Comparison of ENCODE assay signal across 8 mouse cellular contexts in the genomic region with DNA sequence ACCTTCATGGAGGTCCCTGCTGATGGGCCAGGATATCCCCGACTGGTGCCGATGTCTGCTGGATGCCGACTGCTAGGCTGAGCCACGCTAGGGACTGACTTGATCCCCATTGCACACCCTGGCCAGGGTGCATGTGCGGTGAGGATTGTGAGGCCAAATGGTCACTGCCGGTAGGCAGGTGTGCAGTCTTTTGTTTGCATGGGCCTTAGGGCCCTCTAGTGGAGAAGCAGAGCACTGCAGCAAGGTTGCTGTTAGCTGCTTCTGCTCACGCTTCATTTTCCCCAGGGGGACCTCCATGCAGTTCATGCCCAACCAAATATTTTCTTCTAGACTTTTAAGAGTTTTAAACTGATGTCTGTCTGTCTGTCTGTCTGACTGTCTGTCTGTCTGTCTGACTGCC. TPM values are rescaled to one million over a fixed set of nuclear protein-coding genes. Genes with fewer than 3 reads are reported as not detected.
DNase-seq lines count a peak whose midpoint lies in the region; ATAC-seq lines count a peak whose summit lies in the region.

No protein-coding gene starts in this region.

- peak overlapping the region; percentile 91 for H3K4me2 ChIP-seq in liver, embryonic 12.5 days

- DNase-seq in urinary bladder, adult 2 months (ENCODE audit: low spot score) = peak; percentile 31
- DNase-seq in urinary bladder, postnatal 10 days (ENCODE audit: low spot score) = no peak
- peak; percentile 65 to 77 for DNase-seq in adrenal gland, postnatal 36 days
- peak; percentile 90 for DNase-seq in induced T-regulatory cell, adult 2 months (ENCODE audit: low read depth)
- peak; percentile 91 for DNase-seq in retina, embryonic 14.5 days (ENCODE audit: low spot score)
- peak; percentile 55 for DNase-seq in yolk sac, embryonic 10.5 days (ENCODE audit: low spot score)

- H3K9ac ChIP-seq in liver, embryonic 12.5 days = no peak overlapping the region; the same call in 1 of the 2 replicates

- H3K36me3 ChIP-seq in liver, embryonic 12.5 days = no peaks in the 10 kb centered on the region

- WGBS in liver, embryonic 12.5 days (ENCODE audit: insufficient replicate concordance) = 21% methylated on average over 7 of the region's 7 CpGs

- ATAC-seq in erythroblast, adult 5-6 weeks (replicated peaks; ENCODE audit: low FRiP score, poor library complexity, severe bottlenecking) = peak; percentile 62
- ATAC-seq in liver, embryonic 12.5 days = no peak

- peak overlapping the region; percentile 79 for H3K27ac ChIP-seq in liver, embryonic 12.5 days

- no peak overlapping the region for H3K4me3 ChIP-seq in liver, embryonic 12.5 days

- H3K27me3 ChIP-seq in liver, embryonic 12.5 days (replicated peaks) = no peaks in the 10 kb centered on the region

- peaks cover 90% of the 10 kb centered on the region for H3K4me1 ChIP-seq in liver, embryonic 12.5 days

- no peaks in the 10 kb centered on the region for H3K9me3 ChIP-seq in liver, embryonic 12.5 days (replicated peaks)

RNA-seq across cellular contexts. Expression of a gene that starts 2.0 kb away (rescaled TPM):
- 6.9 and 9.0 TPM in 2 replicates for polyA plus RNA-seq in urinary bladder, adult 2 months (2012; rRNA removed)
- 10 to 100 TPM; 25.5 to 70.3 TPM for total RNA-seq in adrenal gland, postnatal 36 days (2021)
- total RNA-seq in erythroblast, adult 5-6 weeks (2015; ENCODE audit: low replicate concordance) = 1.3 and 1.5 TPM in 2 replicates
- total RNA-seq in erythroblast, adult 5-6 weeks (2017; ENCODE audit: low replicate concordance) = 1.8 and 2.7 TPM in 2 replicates
- 39.7 and 42.4 TPM in 2 replicates for polyA plus RNA-seq in liver, embryonic 12.5 days (2016; fragmentation: Nextera tagmentation; extraction: Ambion mirVana)

Comparison
In these comparisons a context has a peak if more than half of its experiments do, and no peak if none do; other contexts are left out.
1. RNA of a gene that starts 2.0 kb away (total RNA-seq): 25.5 to 70.3 TPM in adrenal gland, postnatal 36 days; 1.3 to 2.7 TPM in erythroblast, adult 5-6 weeks; every median in the first group is over 4 times any median in the second.